Mouse (Mus musculus) liver, postnatal 0 days (tissue): ENCODE data around the gene Zg16. TPM values are rescaled to one million over a fixed set of nuclear protein-coding genes. Genes with fewer than 3 reads are reported as not detected.

ENCODE experiments used
- ATAC-seq: fragments of 200-750 bp; cut with Nextera tagmentation; 2 replicates; pipeline ENCODE4 v1.8.0; 2017; ENCODE audit warnings: mild to moderate bottlenecking, moderate library complexity
- DNase-seq: peaks from one replicate; pipeline ENCODE4 v3.0.0-alpha.2; 2016
- H3K27ac ChIP-seq: fragments of 300-500 bp; sonication (generic); 2 replicates; pipeline ENCODE4 v1.5.1; 2014; ENCODE audit warnings: antibody characterized with exemption, moderate library complexity, mild to moderate bottlenecking, low read depth
- H3K27me3 ChIP-seq: fragments of 300-500 bp; sonication (generic); 2 replicates; pipeline ENCODE4 v1.6.1; 2014; ENCODE audit warnings: low read length, control low read depth, mixed read lengths; ENCODE audit not compliant: insufficient read depth
- H3K36me3 ChIP-seq: fragments of 300-500 bp; sonication (generic); replicated peaks from 2 replicates; pipeline ENCODE4 v1.6.1; 2014; ENCODE audit warnings: mild to moderate bottlenecking, control low read depth, low read length, moderate library complexity, mixed read lengths; ENCODE audit not compliant: insufficient read depth
- H3K4me1 ChIP-seq: fragments of 300-500 bp; sonication (generic); 2 replicates; pipeline ENCODE4 v1.6.1; 2014; ENCODE audit warnings: antibody characterized with exemption, mild to moderate bottlenecking, control low read depth; ENCODE audit not compliant: insufficient read depth
- H3K4me2 ChIP-seq: fragments of 300-500 bp; sonication (generic); 2 replicates; pipeline ENCODE4 v1.6.1; 2014; ENCODE audit warnings: low read depth, mild to moderate bottlenecking, low read length, moderate library complexity, mixed read lengths
- H3K4me3 ChIP-seq: fragments of 300-500 bp; sonication (generic); 2 replicates; pipeline ENCODE4 v1.5.1; 2014; ENCODE audit warnings: low read depth, low read length
- H3K9ac ChIP-seq: fragments of 300-500 bp; sonication (generic); replicated peaks from 2 replicates; pipeline ENCODE4 v1.6.1; 2014; ENCODE audit warnings: mild to moderate bottlenecking, moderate library complexity
- H3K9me3 ChIP-seq: fragments of 300-500 bp; sonication (generic); 2 replicates; pipeline ENCODE4 v1.6.1; 2016; ENCODE audit warnings: mild to moderate bottlenecking, control low read depth, low read length, mixed read lengths
- CTCF ChIP-seq: sonication (generic); IDR thresholded peaks from 2 replicates; pipeline ENCODE4 v1.5.1; 2016; ENCODE audit warnings: antibody characterized with exemption, low read depth
- EP300 ChIP-seq: IDR thresholded peaks from 2 replicates; pipeline ENCODE4 v1.6.1; 2016; ENCODE audit warnings: antibody characterized with exemption, low read depth, mild to moderate bottlenecking
- WGBS: fragments of 180-500 bp; shearing (Covaris S2); extraction: QIAGEN DNeasy Blood & Tissue Kit; methylation state at CpG from one replicate; pipeline ENCODE4 v1.1.7; 2014; ENCODE audit not compliant: insufficient replicate concordance; 5-methylcytosine and 5-hydroxymethylcytosine counted together
- polyA plus RNA-seq: library from polyadenylated mRNA; unstranded; fragments of >200 nt; fragmentation: Nextera tagmentation; extraction: Ambion mirVana; gene quantifications from 2 replicates; pipeline ENCODE4 v1.2.1, GENCODE M21; 2015

The Zg16 gene
- polyA plus RNA-seq, 1 experiment from 2014 or later = 0.59 TPM

- H3K9ac ChIP-seq = no peak overlapping the region
- ATAC-seq (no peak), DNase-seq (no peak)
- H3K4me3 ChIP-seq = no peak overlapping the region
- no peaks in the 10 kb centered on the region for H3K36me3 ChIP-seq
- no peak overlapping the region for H3K4me2 ChIP-seq
- H3K9me3 ChIP-seq = no peaks in the 10 kb centered on the region
- no peaks in the 10 kb centered on the region for H3K27me3 ChIP-seq
- peaks cover under 1% of the 10 kb centered on the region; the same call in 1 of the 2 replicates for H3K4me1 ChIP-seq
- 86% methylated on average over 4 of the region's 4 CpGs for WGBS
- H3K27ac ChIP-seq = no peak overlapping the region
- TF ChIP-seq EP300 (no peak), CTCF (no peak)
Observed at GRCm38 (mm10) chr7:127098950-127099349, 11.8 kb upstream of the Zg16 start.

GRCm38 (mm10) chr7:127098521-127098920, 11.4 kb upstream of the Zg16 start:
- no peak for TF ChIP-seq EP300
- no peak for TF ChIP-seq CTCF
- H3K27me3 ChIP-seq = no peaks in the 10 kb centered on the region
- 72% methylated on average over 5 of the region's 5 CpGs for whole genome bisulfite sequencing
- no peak overlapping the region for H3K4me2 ChIP-seq
- H3K9me3 ChIP-seq = no peaks in the 10 kb centered on the region
- H3K36me3 ChIP-seq = peaks cover 2% of the 10 kb centered on the region; the same call in 1 of the 2 replicates
- ATAC-seq = no peak
- no peaks in the 10 kb centered on the region for H3K4me1 ChIP-seq
- H3K4me3 ChIP-seq = no peak overlapping the region
- DNase-seq = no peak
- no peak overlapping the region for H3K27ac ChIP-seq
- no peak overlapping the region for H3K9ac ChIP-seq

GRCm38 (mm10) chr7:127096456-127096855, 9.3 kb upstream of the Zg16 start:
- Histone ChIP-seq H3K4me1 (peaks cover 11% of the 10 kb centered on the region), H3K27ac (no peak overlapping the region), H3K9me3 (no peaks in the 10 kb centered on the region), H3K4me2 (no peak overlapping the region), H3K27me3 (no peaks in the 10 kb centered on the region), H3K4me3 (no peak overlapping the region), H3K9ac (no peak overlapping the region), H3K36me3 (peaks cover 15% of the 10 kb centered on the region; the same call in 1 of the 2 replicates)
- DNase-seq = no peak
- ATAC-seq = no peak
- TF ChIP-seq EP300 = no peak
- TF ChIP-seq CTCF = no peak
- 84% methylated on average over 7 of the region's 7 CpGs for WGBS

- ATAC-seq = no peak
Observed at GRCm38 (mm10) chr7:127093914-127094313, 6.8 kb upstream of the Zg16 start.

GRCm38 (mm10) chr7:127091114-127091896, 4.2 kb upstream of the Zg16 start, which contains the start of gene AI467606:
Gene AI467606 (plus strand): TSS chr7:127091359.
- 27% methylated on average over 16 of the region's 16 CpGs for WGBS
- Histone ChIP-seq H3K27me3 (no peaks in the 10 kb centered on the region), H3K36me3 (peaks cover 15% of the 10 kb centered on the region; the same call in 1 of the 2 replicates), H3K9ac (peak within 1 kb of the TSS; percentile 75), H3K4me1 (peaks cover 46% of the 10 kb centered on the region), H3K27ac (peak within 1 kb of the TSS; percentile 91), H3K9me3 (no peaks in the 10 kb centered on the region), H3K4me2 (peak within 1 kb of the TSS; percentile 66), H3K4me3 (peak within 1 kb of the TSS; percentile 55)
- TF ChIP-seq CTCF (no peak), EP300 (peak; percentile 85)
- DNase-seq (peak; percentile 89), ATAC-seq (peak; percentile 88)

More at GRCm38 (mm10) chr7:127093914-127094313, 6.8 kb upstream of the Zg16 start:
- no peak for TF ChIP-seq CTCF
- no peak for TF ChIP-seq EP300
- H3K4me2 ChIP-seq = no peak overlapping the region
- peaks cover 15% of the 10 kb centered on the region; the same call in 1 of the 2 replicates for H3K36me3 ChIP-seq
- no peaks in the 10 kb centered on the region for H3K9me3 ChIP-seq
- H3K27ac ChIP-seq = no peak overlapping the region
- DNase-seq = no peak
- peaks cover 35% of the 10 kb centered on the region for H3K4me1 ChIP-seq
- 69% methylated on average over 3 of the region's 3 CpGs for WGBS
- H3K27me3 ChIP-seq = no peaks in the 10 kb centered on the region
- no peak overlapping the region for H3K9ac ChIP-seq
- no peak overlapping the region for H3K4me3 ChIP-seq
